Mouse (Mus musculus) left cerebral cortex, postnatal 10 days (tissue): ENCODE data around the gene Coro7. TPM values are rescaled to one million over a fixed set of nuclear protein-coding genes. Genes with fewer than 3 reads are reported as not detected.

ENCODE experiments used
- DNase-seq, 2 experiments: peaks; one replicate each; pipeline ENCODE4 v3.0.0; 2021 to 2022; ENCODE audit warnings: low spot score in 2 of 2, mixed read lengths in 1 of 2; ENCODE audit errors: extremely low spot score in 1 of 2
- intact Hi-C: fragments of 180-260 bp; cut with DNase I; formaldehyde crosslinking; loops from one replicate; pipeline ENCODE4 v1.15.1; 2025
- total RNA-seq, 2 experiments: library from RNA; stranded (reverse); gene quantifications; 2 replicates each; pipeline ENCODE4 v1.2.3; 2021

Coro7 gene
- total RNA-seq, 2 experiments from 2014 or later = 84.6 to 108 TPM

- intact Hi-C loops = no loop called here
- DNase-seq = no peak
Observed at GRCm38 (mm10) chr16:4652707-4653416, 26.7 kb downstream of the Coro7 start.

- intact Hi-C loops = no loop called here
- no peak for DNase-seq
Observed at GRCm38 (mm10) chr16:4651624-4652023, 28.0 kb downstream of the Coro7 start.

- DNase-seq = no peak
- intact Hi-C loops = no loop called here
Observed at GRCm38 (mm10) chr16:4651081-4651480, 28.5 kb downstream of the Coro7 start.

GRCm38 (mm10) chr16:4650161-4650560 lies 29.4 kb downstream of the Coro7 start:
- intact Hi-C loops = no loop called here
- no peak for DNase-seq

GRCm38 (mm10) chr16:4649692-4650091 lies 29.9 kb downstream of the Coro7 start:
- intact Hi-C loops = no loop called here
- DNase-seq = peak in 1 of 2 experiments; percentile 18

- intact Hi-C loops = no loop called here
- no peak for DNase-seq
Observed at GRCm38 (mm10) chr16:4649211-4649610, 30.4 kb downstream of the Coro7 start.

GRCm38 (mm10) chr16:4648416-4649023 lies 31.1 kb downstream of the Coro7 start:
- intact Hi-C loops = no loop called here
- DNase-seq = no peak

GRCm38 (mm10) chr16:4647651-4648141 lies 31.9 kb downstream of the Coro7 start:
- intact Hi-C loops = no loop called here
- DNase-seq = peak in 1 of 2 experiments; percentile 70

- no peak for DNase-seq
- intact Hi-C loops = no loop called here
Observed at GRCm38 (mm10) chr16:4646831-4647230, 32.7 kb downstream of the Coro7 start.

- intact Hi-C loops = no loop called here
- DNase-seq = peak in 1 of 2 experiments; percentile 8
Observed at GRCm38 (mm10) chr16:4645867-4646266, 33.7 kb downstream of the Coro7 start.

- DNase-seq = peak; percentile 76 to 84
Observed at GRCm38 (mm10) chr16:4643670-4644419, 35.7 kb downstream of the Coro7 start.

GRCm38 (mm10) chr16:4642937-4643336 lies 36.6 kb downstream of the Coro7 start:
- intact Hi-C loops = no loop called here
- DNase-seq = peak in 1 of 2 experiments; percentile 34

More at GRCm38 (mm10) chr16:4643670-4644419, 35.7 kb downstream of the Coro7 start:
- intact Hi-C loops = no loop called here

GRCm38 (mm10) chr16:4642190-4642589 lies 37.4 kb downstream of the Coro7 start:
- peak; percentile 33 to 82 for DNase-seq
- intact Hi-C loops = no loop called here

- intact Hi-C loops = no loop called here
- peak in 1 of 2 experiments; percentile 70 for DNase-seq
Observed at GRCm38 (mm10) chr16:4641119-4641838, 38.3 kb downstream of the Coro7 start.

GRCm38 (mm10) chr16:4640267-4641005 lies 39.1 kb downstream of the Coro7 start:
- intact Hi-C loops = no loop called here
- peak in 1 of 2 experiments; percentile 32 for DNase-seq

GRCm38 (mm10) chr16:4639831-4640237 lies 39.7 kb downstream of the Coro7 start, which contains the start of the genes Vasn and Dnaja3:
Gene Vasn (plus strand): TSS chr16:4639941.
Gene Dnaja3 (plus strand): TSS chr16:4639989.
- intact Hi-C loops = no loop called here
- DNase-seq = peak; percentile 68 to 92

GRCm38 (mm10) chr16:4638891-4639390 lies 40.6 kb downstream of the Coro7 start:
- no peak for DNase-seq
- intact Hi-C loops = no loop called here

GRCm38 (mm10) chr16:4635760-4636159 lies 43.8 kb downstream of the Coro7 start:
- intact Hi-C loops = no loop called here
- peak in 1 of 2 experiments; percentile 26 for DNase-seq
